Mouse (Mus musculus): Measurements from ENCODE around the gene Ppfibp1. TPM values are rescaled to one million over a fixed set of nuclear protein-coding genes. Genes with fewer than 3 reads are reported as not detected.

Gene Ppfibp1
- total RNA-seq, 1 experiment = 39.9 TPM

DNA sequence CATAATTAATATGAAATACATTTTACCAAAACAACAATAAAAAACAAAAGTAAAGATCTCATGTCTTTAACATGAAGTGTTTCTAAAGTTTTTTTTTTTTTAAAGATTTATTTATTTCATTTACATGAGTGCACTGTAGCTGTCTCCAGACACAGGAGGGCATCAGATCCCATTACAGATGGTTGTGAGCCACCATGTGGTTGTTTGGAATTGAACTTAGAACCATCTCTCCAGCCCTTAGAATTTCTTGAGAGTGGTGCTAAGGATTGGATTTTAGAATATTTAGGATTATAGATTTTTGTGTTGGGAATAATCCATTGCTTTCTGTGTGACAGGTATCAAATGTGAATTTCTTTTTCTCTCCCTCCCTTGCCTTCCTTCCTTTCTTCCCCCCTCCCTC, 55.7 kb downstream of the Ppfibp1 start:
- no peak overlapping the region for H3K4me3 ChIP-seq (ENCODE audit: insufficient read depth in 1 of 2, low read depth in 1 of 2, low read length in 2 of 2, poor library complexity in 1 of 2, severe bottlenecking in 1 of 2)
- in situ Hi-C loops (cut with MboI; ENCODE audit: low sequenced_read_pairs in 2 of 2, unreplicated experiment in 2 of 2) = no loop called here
- H3K36me3 ChIP-seq (ENCODE audit: control insufficient read depth, insufficient read depth, low read length, poor library complexity, severe bottlenecking) = peaks cover 6% of the 10 kb centered on the region; the same call in 1 of the 2 replicates
- no peak for DNase-seq (ENCODE audit: low read depth, low spot score)
- no peaks in the 10 kb centered on the region for H3K9me3 ChIP-seq (ENCODE audit: control insufficient read depth, insufficient read depth, low read depth, low read length)
- no peaks in the 10 kb centered on the region for H3K4me1 ChIP-seq (ENCODE audit: control insufficient read depth in 2 of 2, insufficient read depth in 2 of 2, low read length in 2 of 2, poor library complexity in 1 of 2)
- H3K27ac ChIP-seq (ENCODE audit: insufficient read depth, low read depth, low read length, poor library complexity, severe bottlenecking) = no peak overlapping the region
- TF ChIP-seq ZNF384 (IDR thresholded peaks at IDR 0.05; ENCODE audit: low read depth, low read length) (no peak), ZC3H11A (IDR thresholded peaks at IDR 0.05; ENCODE audit: borderline replicate concordance, low read depth, low read length) (no peak), HCFC1 (IDR thresholded peaks at IDR 0.05; ENCODE audit: borderline replicate concordance, insufficient read depth, low read length) (no peak), CHD2 (IDR thresholded peaks at IDR 0.05; ENCODE audit: low read depth, low read length) (no peak), MAFK (IDR thresholded peaks at IDR 0.05; ENCODE audit: insufficient read depth, low read depth, low read length) (no peak)
- H3K9ac ChIP-seq (ENCODE audit: insufficient read depth, low read depth, low read length, poor library complexity, severe bottlenecking) = no peak overlapping the region

DNA sequence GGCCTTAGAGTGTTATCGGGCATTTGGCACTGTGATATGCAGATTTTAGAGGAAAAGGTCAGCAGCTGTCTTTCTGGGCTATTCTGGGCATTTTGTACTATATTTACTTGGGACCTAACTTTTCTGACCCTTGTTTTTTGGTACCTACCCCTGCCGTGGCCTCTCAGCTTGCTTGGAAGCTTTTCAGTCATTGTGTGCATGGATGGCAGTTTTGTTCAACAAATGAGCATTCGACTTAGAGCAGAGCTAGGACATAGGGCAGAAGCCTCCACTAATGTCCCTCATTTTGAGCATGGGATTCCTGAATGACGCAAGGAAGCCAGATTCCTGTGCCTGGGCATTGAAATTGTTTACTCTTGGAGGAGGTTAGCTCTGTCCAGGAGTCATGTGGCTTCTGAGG, 56.5 kb downstream of the Ppfibp1 start:
- no peak overlapping the region for H3K27ac ChIP-seq (ENCODE audit: insufficient read depth, low read depth, low read length, poor library complexity, severe bottlenecking)
- no peak overlapping the region for H3K4me3 ChIP-seq (ENCODE audit: insufficient read depth in 1 of 2, low read depth in 1 of 2, low read length in 2 of 2, poor library complexity in 1 of 2, severe bottlenecking in 1 of 2)
- in situ Hi-C loops (cut with MboI; ENCODE audit: low sequenced_read_pairs in 2 of 2, unreplicated experiment in 2 of 2) = no loop called here
- TF ChIP-seq CHD2 (IDR thresholded peaks at IDR 0.05; ENCODE audit: low read depth, low read length) (no peak), ZNF384 (IDR thresholded peaks at IDR 0.05; ENCODE audit: low read depth, low read length) (no peak)
- H3K9ac ChIP-seq (ENCODE audit: insufficient read depth, low read depth, low read length, poor library complexity, severe bottlenecking) = no peak overlapping the region
- no peaks in the 10 kb centered on the region for H3K9me3 ChIP-seq (ENCODE audit: control insufficient read depth, insufficient read depth, low read depth, low read length)
- H3K36me3 ChIP-seq (ENCODE audit: control insufficient read depth, insufficient read depth, low read length, poor library complexity, severe bottlenecking) = peaks cover 2% of the 10 kb centered on the region; the same call in 1 of the 2 replicates
- no peaks in the 10 kb centered on the region for H3K4me1 ChIP-seq (ENCODE audit: control insufficient read depth in 2 of 2, insufficient read depth in 2 of 2, low read length in 2 of 2, poor library complexity in 1 of 2)
- no peak for DNase-seq (ENCODE audit: low read depth, low spot score)

DNA sequence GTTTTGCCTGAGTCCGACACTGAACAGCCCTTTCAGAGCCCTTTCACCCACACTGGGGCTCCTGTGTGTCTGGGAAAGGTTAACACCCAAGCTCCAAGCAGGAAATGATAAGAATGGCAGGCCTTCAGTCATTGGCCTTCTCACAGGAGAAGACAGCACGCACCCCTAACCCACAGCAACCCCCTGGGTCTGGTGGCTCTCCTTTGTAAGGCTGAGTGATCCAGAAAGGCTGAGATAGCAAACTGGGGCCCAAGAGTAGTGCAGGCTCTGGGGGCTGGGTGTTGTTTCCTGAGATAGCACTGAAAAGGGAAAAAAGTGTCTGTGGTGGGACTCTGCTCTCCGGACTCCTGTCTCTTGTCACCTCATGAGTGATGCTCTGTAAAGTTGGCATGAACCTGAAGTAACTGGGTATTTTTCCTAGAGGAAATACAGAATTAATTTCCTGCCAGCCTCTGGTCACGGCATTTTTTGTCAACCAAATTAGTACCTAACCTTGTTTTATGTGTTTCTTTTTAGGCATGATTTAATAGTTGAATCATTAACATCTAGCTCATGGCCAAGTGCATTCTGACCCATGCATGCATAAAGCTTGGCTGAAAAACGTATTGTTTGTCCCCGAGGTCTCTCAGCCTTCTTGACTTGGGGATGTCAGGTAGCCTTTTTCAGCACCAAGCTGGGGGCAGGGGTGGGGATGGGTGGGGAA, 58.2 kb downstream of the Ppfibp1 start:
- TF ChIP-seq MAFK (IDR thresholded peaks at IDR 0.05; ENCODE audit: insufficient read depth, low read depth, low read length) (no peak), ZNF384 (IDR thresholded peaks at IDR 0.05; ENCODE audit: low read depth, low read length) (no peak)
- Histone ChIP-seq H3K4me1 (ENCODE audit: control insufficient read depth in 2 of 2, insufficient read depth in 2 of 2, low read length in 2 of 2, poor library complexity in 1 of 2) (no peaks in the 10 kb centered on the region), H3K9me3 (ENCODE audit: control insufficient read depth, insufficient read depth, low read depth, low read length) (no peaks in the 10 kb centered on the region), H3K9ac (ENCODE audit: insufficient read depth, low read depth, low read length, poor library complexity, severe bottlenecking) (no peak overlapping the region), H3K36me3 (ENCODE audit: control insufficient read depth, insufficient read depth, low read length, poor library complexity, severe bottlenecking) (peaks cover 2% of the 10 kb centered on the region; the same call in 1 of the 2 replicates), H3K27ac (ENCODE audit: insufficient read depth, low read depth, low read length, poor library complexity, severe bottlenecking) (no peak overlapping the region), H3K4me3 (ENCODE audit: insufficient read depth in 1 of 2, low read depth in 1 of 2, low read length in 2 of 2, poor library complexity in 1 of 2, severe bottlenecking in 1 of 2) (no peak overlapping the region)
- no peak for DNase-seq (ENCODE audit: low read depth, low spot score)
- in situ Hi-C loops (cut with MboI; ENCODE audit: low sequenced_read_pairs in 2 of 2, unreplicated experiment in 2 of 2) = no loop called here

DNA sequence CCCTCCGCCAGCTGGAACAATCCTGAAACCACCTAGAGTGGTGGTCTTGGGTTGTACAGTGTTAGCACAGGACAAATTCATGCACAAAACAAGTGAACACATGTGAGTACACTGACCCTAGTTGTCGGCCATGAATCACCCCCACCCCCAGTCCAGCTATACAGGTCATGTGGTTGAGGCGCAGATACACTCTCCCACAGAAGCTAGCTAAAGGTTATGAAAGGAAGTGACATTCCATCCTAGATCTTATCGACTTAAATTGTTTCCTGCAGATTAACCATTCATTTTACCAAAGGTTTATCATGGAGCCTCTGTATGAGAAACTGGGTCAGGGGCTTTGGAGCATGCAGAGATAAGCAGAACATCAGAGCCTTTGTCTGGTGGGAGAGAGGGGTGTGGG, 58.9 kb downstream of the Ppfibp1 start:
- in situ Hi-C loops (cut with MboI; ENCODE audit: low sequenced_read_pairs in 2 of 2, unreplicated experiment in 2 of 2) = no loop called here
- H3K9me3 ChIP-seq (ENCODE audit: control insufficient read depth, insufficient read depth, low read depth, low read length) = no peaks in the 10 kb centered on the region
- H3K4me3 ChIP-seq (ENCODE audit: insufficient read depth in 1 of 2, low read depth in 1 of 2, low read length in 2 of 2, poor library complexity in 1 of 2, severe bottlenecking in 1 of 2) = no peak overlapping the region
- H3K4me1 ChIP-seq (ENCODE audit: control insufficient read depth in 2 of 2, insufficient read depth in 2 of 2, low read length in 2 of 2, poor library complexity in 1 of 2) = no peaks in the 10 kb centered on the region
- H3K9ac ChIP-seq (ENCODE audit: insufficient read depth, low read depth, low read length, poor library complexity, severe bottlenecking) = no peak overlapping the region
- DNase-seq (ENCODE audit: low read depth, low spot score) = no peak
- H3K36me3 ChIP-seq (ENCODE audit: control insufficient read depth, insufficient read depth, low read length, poor library complexity, severe bottlenecking) = peaks cover 2% of the 10 kb centered on the region; the same call in 1 of the 2 replicates
- no peak overlapping the region for H3K27ac ChIP-seq (ENCODE audit: insufficient read depth, low read depth, low read length, poor library complexity, severe bottlenecking)
- TF ChIP-seq ZC3H11A (IDR thresholded peaks at IDR 0.05; ENCODE audit: borderline replicate concordance, low read depth, low read length) (no peak), ZNF384 (IDR thresholded peaks at IDR 0.05; ENCODE audit: low read depth, low read length) (no peak), CHD2 (IDR thresholded peaks at IDR 0.05; ENCODE audit: low read depth, low read length) (no peak), HCFC1 (IDR thresholded peaks at IDR 0.05; ENCODE audit: borderline replicate concordance, insufficient read depth, low read length) (no peak), MAFK (IDR thresholded peaks at IDR 0.05; ENCODE audit: insufficient read depth, low read depth, low read length) (no peak)

Measured in ES-E14 (cell line).